Mouse (Mus musculus) hindbrain, embryonic 16.5 days (tissue): ENCODE data around the gene Taf4. TPM values are rescaled to one million over a fixed set of nuclear protein-coding genes. Genes with fewer than 3 reads are reported as not detected.

Source experiments
- ATAC-seq: fragments of 200-750 bp; cut with Nextera tagmentation; 2 replicates; pipeline ENCODE4 v1.8.0; 2017; ENCODE audit warnings: moderate TSS enrichment, moderate library complexity
- H3K27ac ChIP-seq: fragments of 300-500 bp; sonication (generic); 2 replicates; pipeline ENCODE4 v1.5.1; 2014; ENCODE audit warnings: low read depth, mild to moderate bottlenecking, control low read depth, low read length, moderate library complexity
- H3K27me3 ChIP-seq: fragments of 300-500 bp; sonication (generic); replicated peaks from 2 replicates; pipeline ENCODE4 v1.6.1; 2014; ENCODE audit warnings: low read length; ENCODE audit not compliant: control insufficient read depth, insufficient read depth
- H3K36me3 ChIP-seq: fragments of 300-500 bp; sonication (generic); 2 replicates; pipeline ENCODE4 v1.6.1; 2014; ENCODE audit warnings: mild to moderate bottlenecking, low read length, moderate library complexity, mixed read lengths; ENCODE audit not compliant: control insufficient read depth, insufficient read depth
- H3K4me1 ChIP-seq: fragments of 300-500 bp; sonication (generic); 2 replicates; pipeline ENCODE4 v1.6.1; 2014; ENCODE audit warnings: low read depth, low read length; ENCODE audit not compliant: control insufficient read depth, insufficient read depth
- H3K4me2 ChIP-seq: fragments of 300-500 bp; sonication (generic); 2 replicates; pipeline ENCODE4 v1.6.1; 2014; ENCODE audit warnings: mild to moderate bottlenecking, low read length, control low read depth, moderate library complexity
- H3K4me3 ChIP-seq: fragments of 300-500 bp; sonication (generic); 2 replicates; pipeline ENCODE4 v1.5.1; 2014; ENCODE audit warnings: mild to moderate bottlenecking, low read length, control low read depth, moderate library complexity
- H3K9ac ChIP-seq: fragments of 300-500 bp; sonication (generic); 2 replicates; pipeline ENCODE4 v1.6.1; 2014; ENCODE audit warnings: low read depth, mild to moderate bottlenecking, control low read depth, low read length, moderate library complexity
- H3K9me3 ChIP-seq: fragments of 300-500 bp; sonication (generic); 2 replicates; pipeline ENCODE4 v1.6.1; 2014; ENCODE audit warnings: mild to moderate bottlenecking, low read length, moderate library complexity; ENCODE audit not compliant: control insufficient read depth
- WGBS: fragments of 180-500 bp; shearing (Covaris S2); extraction: QIAGEN DNeasy Blood & Tissue Kit; methylation state at CpG from one replicate; pipeline ENCODE4 v1.1.7; 2014; 5-methylcytosine and 5-hydroxymethylcytosine counted together
- polyA plus RNA-seq: library from polyadenylated mRNA; unstranded; fragments of >200 nt; fragmentation: Nextera tagmentation; extraction: Ambion mirVana; gene quantifications from 2 replicates; pipeline ENCODE4 v1.2.1, GENCODE M21; 2015

The Taf4 gene
- polyA plus RNA-seq, 1 experiment from 2014 or later: 2.8 TPM

DNA sequence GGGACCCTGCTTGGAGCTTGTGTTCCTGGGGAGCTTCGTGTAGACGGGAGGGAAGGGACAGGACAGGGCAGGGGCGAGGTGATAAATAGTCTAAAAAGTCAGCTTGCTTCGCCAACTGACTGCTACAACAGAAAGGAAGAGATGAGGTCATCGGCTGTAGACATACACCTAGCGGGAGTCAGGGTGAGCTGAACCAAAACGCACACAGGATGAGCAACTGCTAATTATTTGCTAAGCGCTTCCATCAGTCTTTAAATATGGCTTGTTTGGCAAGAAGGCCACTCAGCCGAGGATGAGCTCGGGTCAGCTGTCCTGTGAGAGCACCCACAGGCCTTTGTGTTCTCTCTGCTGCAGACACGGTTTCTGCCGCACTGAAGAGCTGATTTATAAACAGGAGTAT is 63.5 kb downstream of the Taf4 start:
- 31% methylated on average over 12 of the region's 12 CpGs for WGBS
- H3K4me3 ChIP-seq: no peak overlapping the region
- H3K27me3 ChIP-seq: no peaks in the 10 kb centered on the region
- no peak overlapping the region for H3K4me2 ChIP-seq
- H3K4me1 ChIP-seq: no peaks in the 10 kb centered on the region
- H3K9me3 ChIP-seq: no peaks in the 10 kb centered on the region
- no peak for ATAC-seq
- H3K27ac ChIP-seq: no peak overlapping the region
- H3K36me3 ChIP-seq: peaks cover 8% of the 10 kb centered on the region; the same call in 1 of the 2 replicates
- H3K9ac ChIP-seq: no peak overlapping the region

GRCm38 (mm10) chr2:179896949-179897348 is 79.5 kb downstream of the Taf4 start:
- H3K9me3 ChIP-seq: no peaks in the 10 kb centered on the region
- WGBS: 96% methylated on average over 2 of the region's 2 CpGs
- no peak for ATAC-seq

GRCm38 (mm10) chr2:179891048-179891447 is 85.4 kb downstream of the Taf4 start:
- no peak for ATAC-seq
- Histone ChIP-seq H3K4me1 (no peaks in the 10 kb centered on the region), H3K27ac (no peak overlapping the region), H3K27me3 (no peaks in the 10 kb centered on the region), H3K9me3 (no peaks in the 10 kb centered on the region), H3K4me3 (no peak overlapping the region), H3K9ac (no peak overlapping the region), H3K36me3 (peaks cover 2% of the 10 kb centered on the region; the same call in 1 of the 2 replicates), H3K4me2 (no peak overlapping the region)
- WGBS: 82% methylated on average over 3 of the region's 3 CpGs

More at GRCm38 (mm10) chr2:179896949-179897348, 79.5 kb downstream of the Taf4 start:
- H3K27ac ChIP-seq: no peak overlapping the region
- no peak overlapping the region for H3K4me3 ChIP-seq
- H3K4me2 ChIP-seq: no peak overlapping the region
- no peak overlapping the region for H3K9ac ChIP-seq
- no peaks in the 10 kb centered on the region for H3K4me1 ChIP-seq
- no peaks in the 10 kb centered on the region for H3K36me3 ChIP-seq
- H3K27me3 ChIP-seq: no peaks in the 10 kb centered on the region

DNA sequence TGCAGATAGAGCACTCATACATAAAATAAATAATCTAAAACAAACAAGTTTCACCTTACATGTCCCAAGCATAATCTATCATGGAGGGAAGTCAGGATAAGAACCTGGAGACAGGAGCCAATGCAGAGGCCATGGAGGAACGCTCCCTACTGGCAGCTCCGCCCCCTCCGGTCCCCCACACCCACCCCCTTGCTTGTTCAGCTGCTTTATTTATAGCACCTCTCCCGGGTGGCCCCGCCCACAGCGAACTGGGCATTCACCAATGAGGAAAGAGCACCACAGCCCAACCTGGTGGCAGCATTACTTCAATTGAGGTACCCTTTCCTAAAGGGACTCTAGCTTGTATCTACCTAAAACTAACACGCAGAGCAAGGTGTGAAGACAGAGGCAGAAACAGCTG is 91.9 kb downstream of the Taf4 start:
- WGBS: 44% methylated on average over 7 of the region's 7 CpGs

GRCm38 (mm10) chr2:179877551-179878215 is 98.8 kb downstream of the Taf4 start:
- Histone ChIP-seq H3K9ac (no peak overlapping the region), H3K27ac (no peak overlapping the region), H3K36me3 (no peaks in the 10 kb centered on the region), H3K4me3 (no peak overlapping the region), H3K9me3 (no peaks in the 10 kb centered on the region), H3K4me2 (no peak overlapping the region), H3K27me3 (no peaks in the 10 kb centered on the region), H3K4me1 (no peaks in the 10 kb centered on the region)
- 61% methylated on average over 9 of the region's 9 CpGs for WGBS
- no peak for ATAC-seq

More for the DNA sequence above, 91.9 kb downstream of the Taf4 start:
- H3K27ac ChIP-seq: no peak overlapping the region
- H3K36me3 ChIP-seq: peaks cover 2% of the 10 kb centered on the region; the same call in 1 of the 2 replicates
- no peak overlapping the region for H3K4me2 ChIP-seq
- H3K4me3 ChIP-seq: no peak overlapping the region
- no peak for ATAC-seq
- H3K27me3 ChIP-seq: no peaks in the 10 kb centered on the region
- no peak overlapping the region for H3K9ac ChIP-seq
- H3K4me1 ChIP-seq: no peaks in the 10 kb centered on the region
- H3K9me3 ChIP-seq: no peaks in the 10 kb centered on the region

GRCm38 (mm10) chr2:179875147-179875546 is 101.3 kb downstream of the Taf4 start:
- no peak overlapping the region for H3K4me3 ChIP-seq
- H3K27ac ChIP-seq: no peak overlapping the region
- no peaks in the 10 kb centered on the region for H3K27me3 ChIP-seq
- no peak overlapping the region for H3K9ac ChIP-seq
- H3K9me3 ChIP-seq: no peaks in the 10 kb centered on the region
- 7% methylated on average over 3 of the region's 3 CpGs for WGBS
- no peak overlapping the region for H3K4me2 ChIP-seq
- ATAC-seq: peak; percentile 70
- H3K4me1 ChIP-seq: 0 out of 2 replicates have a peak, but pooled peaks cover 2% of the 10 kb centered on the region
- H3K36me3 ChIP-seq: no peaks in the 10 kb centered on the region

- 47% methylated on average over 5 of the region's 5 CpGs for WGBS
- ATAC-seq: no peak
- Histone ChIP-seq H3K4me1 (peaks cover 10% of the 10 kb centered on the region), H3K36me3 (no peaks in the 10 kb centered on the region), H3K4me2 (no peak overlapping the region), H3K27me3 (no peaks in the 10 kb centered on the region), H3K27ac (no peak overlapping the region), H3K4me3 (no peak overlapping the region), H3K9me3 (no peaks in the 10 kb centered on the region), H3K9ac (no peak overlapping the region)
These were observed 103.1 kb downstream of the Taf4 start for GRCm38 (mm10) chr2:179873315-179873714.

- Histone ChIP-seq H3K36me3 (no peaks in the 10 kb centered on the region), H3K9ac (no peak overlapping the region), H3K4me3 (no peak overlapping the region), H3K27ac (no peak overlapping the region), H3K4me1 (peaks cover 10% of the 10 kb centered on the region), H3K4me2 (no peak overlapping the region), H3K27me3 (no peaks in the 10 kb centered on the region), H3K9me3 (no peaks in the 10 kb centered on the region)
- 63% methylated on average over 5 of the region's 5 CpGs for WGBS
- ATAC-seq: peak; percentile 35; the same call in 1 of the 2 replicates
These were observed 103.7 kb downstream of the Taf4 start for GRCm38 (mm10) chr2:179872724-179873123.

DNA sequence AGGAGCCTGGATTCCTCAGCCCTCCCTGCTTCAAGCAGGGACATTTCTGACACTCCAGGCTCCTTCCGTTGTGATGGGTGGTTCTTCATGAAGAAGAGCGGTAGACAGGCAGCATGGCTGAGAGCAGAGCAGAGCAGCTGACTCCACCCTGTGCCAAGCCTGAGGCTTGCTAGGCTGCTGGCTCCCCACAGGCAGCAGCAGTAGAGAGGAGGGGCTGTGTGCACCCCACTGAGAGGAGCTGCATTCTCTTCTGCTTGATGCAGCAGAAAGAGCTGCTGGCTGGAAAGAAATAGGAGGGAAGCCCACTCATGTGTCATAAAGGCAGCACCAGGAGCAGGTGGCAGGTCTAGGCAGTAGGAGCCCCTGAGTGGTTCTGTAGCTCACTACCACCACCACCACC is 106.6 kb downstream of the Taf4 start:
- ATAC-seq: peak; percentile 78
- Histone ChIP-seq H3K4me3 (no peak overlapping the region), H3K4me1 (peaks cover 10% of the 10 kb centered on the region), H3K9me3 (no peaks in the 10 kb centered on the region), H3K4me2 (no peak overlapping the region), H3K9ac (no peak overlapping the region), H3K36me3 (no peaks in the 10 kb centered on the region), H3K27ac (peak overlapping the region; percentile 40; the same call in 1 of the 2 replicates), H3K27me3 (no peaks in the 10 kb centered on the region)
- WGBS: 4% methylated on average over 2 of the region's 2 CpGs
